ENCODE assay signal across 8 mouse cellular contexts in the genomic region with DNA sequence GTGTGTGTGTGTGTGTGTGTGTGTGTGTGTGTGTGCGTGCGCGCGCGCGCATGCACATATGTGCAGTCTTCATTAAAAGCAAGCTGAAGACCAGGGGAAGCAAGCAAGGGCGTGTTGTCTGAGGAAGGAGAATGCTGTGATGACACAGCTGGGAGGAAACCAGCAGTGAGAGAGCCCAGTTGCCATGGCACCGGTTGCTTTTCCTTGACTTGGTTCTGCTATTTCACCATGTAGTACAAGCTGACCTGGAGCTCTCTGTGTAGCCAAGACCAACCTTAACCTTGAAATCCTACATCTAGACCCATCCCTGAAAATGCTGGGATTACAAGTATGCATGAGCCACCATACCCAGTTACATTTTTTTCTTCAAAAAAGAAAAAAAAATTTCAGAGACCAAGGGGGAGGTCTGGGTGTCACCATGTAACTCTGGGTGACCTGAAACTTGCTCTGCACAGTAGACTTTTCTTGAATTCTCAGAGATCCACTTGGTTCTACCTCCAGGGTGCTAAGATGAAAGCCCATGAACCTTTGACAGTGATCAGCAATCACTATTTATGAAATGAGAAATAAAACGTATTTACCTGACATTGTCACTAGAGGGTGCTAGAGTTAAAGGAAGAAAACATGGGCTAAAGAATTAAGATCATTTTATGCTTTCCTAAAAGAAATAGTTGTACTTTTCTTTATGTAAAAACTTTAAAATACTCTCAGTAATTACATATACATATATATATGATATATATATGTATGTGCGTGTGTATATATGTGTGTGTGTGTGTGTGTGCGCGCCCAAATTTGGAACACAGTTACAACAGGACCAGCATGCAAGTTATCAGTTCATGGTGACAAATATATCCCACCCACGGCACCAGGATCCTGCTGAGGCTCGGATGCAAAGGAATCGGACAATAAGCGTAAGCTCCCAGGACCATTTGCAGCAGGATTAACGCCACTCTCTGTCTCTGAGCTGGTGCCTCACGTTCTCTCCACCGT. TPM values are rescaled to one million over a fixed set of nuclear protein-coding genes. Genes with fewer than 3 reads are reported as not detected.
A peak's percentile ranks its signal among the peaks of the same experiment; 100 is the strongest.
DNase-seq lines count a peak whose midpoint lies in the region; ATAC-seq and TF ChIP-seq lines count a peak whose summit lies in the region.

No protein-coding gene starts in this region.

- H3K27ac ChIP-seq in kidney, embryonic 14.5 days (ENCODE audit: low read depth, low read length), result no peak overlapping the region
- no peak overlapping the region for H3K27ac ChIP-seq in cortical plate, adult 2 months (ENCODE audit: insufficient read depth, low read length)

- peak; percentile 12; the same call in 1 of the 2 replicates for TF ChIP-seq CTCF in G1E (IDR thresholded peaks at IDR 0.05; ENCODE audit: low read depth, low read length)
- TF ChIP-seq CTCF in cortical plate, adult 2 months (IDR thresholded peaks at IDR 0.05; ENCODE audit: extremely low read depth, insufficient read depth, low read length), result peak; percentile 13; the same call in 1 of the 2 replicates

- no peak overlapping the region for H3K4me3 ChIP-seq in kidney, embryonic 14.5 days (ENCODE audit: low read length)
- no peak overlapping the region for H3K4me3 ChIP-seq in G1E (ENCODE audit: low read depth, low read length)
- no peak overlapping the region for H3K4me3 ChIP-seq in cortical plate, adult 2 months (ENCODE audit: insufficient read depth, low read length)

- no peaks in the 10 kb centered on the region; the same call in 1 of the 2 replicates for H3K9me3 ChIP-seq in kidney, embryonic 14.5 days (ENCODE audit: control insufficient read depth, low read length)
- H3K9me3 ChIP-seq in G1E (replicated peaks), result no peaks in the 10 kb centered on the region

- no peaks in the 10 kb centered on the region for H3K4me1 ChIP-seq in kidney, embryonic 14.5 days (ENCODE audit: control insufficient read depth, insufficient read depth, low read length)
- H3K4me1 ChIP-seq in G1E (ENCODE audit: insufficient read depth, low read depth, low read length), result peaks cover 5% of the 10 kb centered on the region; the same call in 1 of the 2 replicates
- peaks cover 4% of the 10 kb centered on the region; the same call in 1 of the 2 replicates for H3K4me1 ChIP-seq in cortical plate, adult 2 months (ENCODE audit: control insufficient read depth, insufficient read depth, low read length)

- TF ChIP-seq POLR2A in cortical plate, adult 2 months (IDR thresholded peaks at IDR 0.05; ENCODE audit: extremely low read depth, insufficient read depth, low read length), result no peak

- DNase-seq in kidney, postnatal 10 days, result no peak
- no peak for DNase-seq in G1E (ENCODE audit: low spot score)
- peak; percentile 72 for DNase-seq in layer of hippocampus, adult 9-11 months
- peak; percentile 32 for DNase-seq in retina, postnatal 7 days (ENCODE audit: low read depth, low spot score)
- DNase-seq in cerebellum, adult 8-10 months, result no peak

- H3K9ac ChIP-seq in kidney, embryonic 14.5 days (ENCODE audit: low read depth, low read length), result no peak overlapping the region

- H3K27me3 ChIP-seq in kidney, embryonic 14.5 days (ENCODE audit: control insufficient read depth, insufficient read depth, low read length), result no peaks in the 10 kb centered on the region
- H3K27me3 ChIP-seq in G1E (ENCODE audit: insufficient read depth, low read length), result no peaks in the 10 kb centered on the region

- peak; percentile 43; the same call in 1 of the 2 replicates for ATAC-seq in kidney, embryonic 14.5 days (ENCODE audit: low FRiP score, low TSS enrichment)
- ATAC-seq in G1E (ENCODE audit: extremely low read depth, insufficient number of reproducible peaks, low FRiP score, poor library complexity, severe bottlenecking), result no peak
- ATAC-seq in inflammation-experienced regulatory T-cells, adult 6 months, result no peak

- no peak overlapping the region for H3K4me2 ChIP-seq in kidney, embryonic 14.5 days (replicated peaks; ENCODE audit: low read depth, low read length)

- WGBS in kidney, embryonic 14.5 days, result 82% methylated on average over 19 of the region's 19 CpGs

- no peaks in the 10 kb centered on the region for H3K36me3 ChIP-seq in kidney, embryonic 14.5 days (ENCODE audit: control insufficient read depth, insufficient read depth, low read length)
- H3K36me3 ChIP-seq in G1E (replicated peaks), result peaks cover 6% of the 10 kb centered on the region

RNA-seq across cellular contexts. Expression of a gene that starts 21.2 kb away (rescaled TPM):
- 2.5 and 3.3 TPM in 2 replicates for polyA plus RNA-seq in kidney, embryonic 14.5 days (2014; fragmentation: Nextera tagmentation; extraction: Ambion mirVana)
- total RNA-seq in G1E (2014; fragmentation: Nextera tagmentation) (3.8 and 5.1 TPM in 2 replicates), G1E (2017) (2.2 and 3.3 TPM in 2 replicates)
- polyA plus RNA-seq in G1E (2012), result 0.22 and 0.39 TPM in 2 replicates
- 24.2 and 26.1 TPM in 2 replicates for polyA plus RNA-seq in cortical plate, adult 2 months (2012; rRNA removed)
- 1 to 10 TPM; 4.6 to 5.7 (median 5.6) TPM for polyA plus RNA-seq in inflammation-experienced regulatory T-cells, adult 6 months (2017; shearing (Covaris generic))

RNA-seq across cellular contexts. Expression of a gene that starts 21.3 kb away (rescaled TPM):
- polyA plus RNA-seq in kidney, embryonic 14.5 days (2014; fragmentation: Nextera tagmentation; extraction: Ambion mirVana), result 27.5 and 37.3 TPM in 2 replicates
- total RNA-seq in G1E (2014; fragmentation: Nextera tagmentation) (12.5 and 13.2 TPM in 2 replicates), G1E (2017) (16.2 and 17.1 TPM in 2 replicates)
- polyA plus RNA-seq in G1E (2012), result 1.7 and 2.7 TPM in 2 replicates
- polyA plus RNA-seq in cortical plate, adult 2 months (2012; rRNA removed), result 9.9 and 10.8 TPM in 2 replicates
- 10 to 100 TPM; 16.4 to 21.3 (median 19.2) TPM for polyA plus RNA-seq in inflammation-experienced regulatory T-cells, adult 6 months (2017; shearing (Covaris generic))

Comparison
In these comparisons a context has a peak if more than half of its experiments do, and no peak if none do; other contexts are left out.
1. DNase-seq: peak in layer of hippocampus, adult 9-11 months (single experiment) and retina, postnatal 7 days (single experiment); none in kidney, postnatal 10 days (single experiment), G1E (single experiment) and cerebellum, adult 8-10 months (single experiment).